ENCODE assay signal across 31 mouse cellular contexts in genomic region chr2:79136619-79137458, GRCm38 (mm10).
"Had no signal": no experiment of that assay in that cellular context is flagged by ENCODE, and none has a peak within 500 bp of the region (broad histone marks: within the 10 kb centered on the region; RNA-seq: fewer than 3 reads in every experiment).

No protein-coding gene starts in this region.

- H3K27ac ChIP-seq: heart, embryonic 10.5 days; heart, embryonic 13.5 days; heart, embryonic 15.5 days; hindbrain, embryonic 10.5 days; hindbrain, embryonic 12.5 days; hindbrain, embryonic 13.5 days; hindbrain, embryonic 14.5 days; hindbrain, embryonic 15.5 days; hindbrain, postnatal 0 days; intestine, embryonic 15.5 days; kidney, embryonic 15.5 days; kidney, postnatal 0 days; layer of hippocampus, adult 2 months had no signal

- DNase-seq: heart, postnatal 14 days; heart, postnatal 36 days; heart, postnatal 4 days; kidney, adult 11 months; kidney, adult 18-20 months; kidney, adult 2 months; kidney, adult 8-10 months; kidney, adult 9 months; kidney, postnatal 14 days; kidney, postnatal 25 days; kidney, postnatal 36 days; layer of hippocampus, adult 9-11 months; layer of hippocampus, postnatal 36 days had no signal

- H3K9ac ChIP-seq: heart, embryonic 12.5 days; heart, embryonic 13.5 days; heart, embryonic 15.5 days; hindbrain, embryonic 12.5 days; hindbrain, embryonic 13.5 days; hindbrain, embryonic 14.5 days; hindbrain, embryonic 15.5 days; intestine, embryonic 15.5 days; kidney, embryonic 15.5 days had no signal

- H3K4me3 ChIP-seq: heart, embryonic 10.5 days; heart, embryonic 12.5 days; heart, embryonic 13.5 days; heart, embryonic 15.5 days; hindbrain, embryonic 10.5 days; hindbrain, embryonic 12.5 days; hindbrain, embryonic 13.5 days; hindbrain, embryonic 15.5 days; intestine, embryonic 15.5 days; kidney, embryonic 15.5 days; layer of hippocampus, adult 2 months had no signal

- H3K27me3 ChIP-seq: heart, embryonic 12.5 days; heart, embryonic 13.5 days; heart, embryonic 15.5 days; hindbrain, embryonic 12.5 days; hindbrain, embryonic 13.5 days; hindbrain, embryonic 15.5 days; intestine, embryonic 15.5 days; kidney, embryonic 15.5 days had no signal

- ATAC-seq: hindbrain, embryonic 16.5 days; hindbrain, postnatal 0 days; intestine, embryonic 15.5 days; intestine, embryonic 16.5 days; intestine, postnatal 0 days had no signal

- H3K9me3 ChIP-seq: heart, embryonic 10.5 days; heart, embryonic 12.5 days; heart, embryonic 13.5 days; heart, embryonic 15.5 days; hindbrain, embryonic 10.5 days; hindbrain, embryonic 12.5 days; hindbrain, embryonic 13.5 days; hindbrain, embryonic 15.5 days; intestine, embryonic 15.5 days; kidney, embryonic 15.5 days had no signal

- H3K36me3 ChIP-seq: heart, embryonic 10.5 days; heart, embryonic 12.5 days; heart, embryonic 13.5 days; heart, embryonic 15.5 days; hindbrain, embryonic 10.5 days; hindbrain, embryonic 12.5 days; hindbrain, embryonic 13.5 days; hindbrain, embryonic 15.5 days; intestine, embryonic 15.5 days; kidney, embryonic 15.5 days had no signal

- H3K4me1 ChIP-seq: heart, embryonic 10.5 days; heart, embryonic 12.5 days; hindbrain, embryonic 10.5 days; hindbrain, embryonic 12.5 days; hindbrain, embryonic 13.5 days; hindbrain, embryonic 15.5 days; intestine, embryonic 15.5 days had no signal

- H3K4me2 ChIP-seq: heart, embryonic 11.5 days; heart, embryonic 12.5 days; heart, embryonic 13.5 days; heart, embryonic 15.5 days; hindbrain, embryonic 12.5 days; hindbrain, embryonic 13.5 days; hindbrain, embryonic 14.5 days; hindbrain, embryonic 15.5 days; intestine, embryonic 15.5 days; kidney, embryonic 15.5 days had no signal
